Mouse (Mus musculus) hindbrain, postnatal 0 days (tissue): ENCODE measurements at regions not wholly inside any gene's neighbourhood (a gene's known extent, or its start where the extent isn't known, plus 50 kb on each side); places are given as distances from the start of the nearest gene placed in this dataset.
A peak's percentile ranks its signal among the peaks of the same experiment; 100 is the strongest.

ENCODE experiments used
- ATAC-seq: fragments of 200-750 bp; cut with Nextera tagmentation; 2 replicates; pipeline ENCODE4 v1.8.0; 2017; ENCODE audit warnings: mild to moderate bottlenecking, moderate TSS enrichment, moderate library complexity
- DNase-seq: peaks from one replicate; pipeline ENCODE4 v3.0.0-alpha.2; 2015; ENCODE audit warnings: low spot score
- H3K27ac ChIP-seq: fragments of 300-500 bp; sonication (generic); 2 replicates; pipeline ENCODE4 v1.5.1; 2014; ENCODE audit warnings: mild to moderate bottlenecking
- H3K27me3 ChIP-seq: fragments of 300-500 bp; sonication (generic); 2 replicates; pipeline ENCODE4 v1.6.1; 2014; ENCODE audit warnings: low read length, mixed read lengths; ENCODE audit not compliant: insufficient read depth
- H3K36me3 ChIP-seq: fragments of 300-500 bp; sonication (generic); 2 replicates; pipeline ENCODE4 v1.6.1; 2014; ENCODE audit warnings: low read length, mixed read lengths; ENCODE audit not compliant: insufficient read depth
- H3K4me1 ChIP-seq: fragments of 300-500 bp; sonication (generic); 2 replicates; pipeline ENCODE4 v1.6.1; 2014; ENCODE audit warnings: antibody characterized with exemption, low read length, mixed read lengths; ENCODE audit not compliant: insufficient read depth
- H3K4me2 ChIP-seq: fragments of 300-500 bp; sonication (generic); 2 replicates; pipeline ENCODE4 v1.6.1; 2014; ENCODE audit warnings: low read depth, mild to moderate bottlenecking, low read length, moderate library complexity, mixed read lengths
- H3K4me3 ChIP-seq: fragments of 300-500 bp; sonication (generic); 2 replicates; pipeline ENCODE4 v1.5.1; 2014; ENCODE audit warnings: low read length
- H3K9ac ChIP-seq: fragments of 300-500 bp; sonication (generic); replicated peaks from 2 replicates; pipeline ENCODE4 v1.6.1; 2014; ENCODE audit warnings: mild to moderate bottlenecking, low read length, moderate library complexity, mixed read lengths
- H3K9me3 ChIP-seq: fragments of 300-500 bp; sonication (generic); 2 replicates; pipeline ENCODE4 v1.6.1; 2016; ENCODE audit warnings: low read length, mixed read lengths
- CTCF ChIP-seq: IDR thresholded peaks from 2 replicates; pipeline ENCODE4 v1.5.1; 2016; ENCODE audit warnings: antibody characterized with exemption, control low read depth, low read depth
- WGBS: fragments of 180-500 bp; shearing (Covaris S2); extraction: QIAGEN DNeasy Blood & Tissue Kit; methylation state at CpG from one replicate; pipeline ENCODE4 v1.1.7; 2014; 5-methylcytosine and 5-hydroxymethylcytosine counted together

DNA sequence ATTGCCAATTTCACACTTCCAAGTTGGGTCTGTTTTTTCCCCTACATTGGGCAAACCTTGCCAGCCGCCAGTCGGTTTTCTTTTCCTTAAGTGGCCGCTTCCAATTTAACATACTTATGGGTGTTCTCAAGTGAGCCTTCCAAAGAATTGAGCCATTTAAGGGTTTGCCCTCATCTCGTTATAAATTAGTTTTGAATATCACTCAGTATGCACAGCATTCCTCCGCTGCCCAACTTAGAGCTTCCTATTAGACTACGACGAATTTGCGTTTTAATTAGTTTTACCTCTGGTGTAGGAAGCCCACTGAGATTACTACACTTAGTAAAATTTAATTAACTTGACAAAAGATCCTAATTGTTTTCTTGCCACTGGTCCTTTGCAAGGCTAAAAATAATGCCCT, 209.9 kb downstream of the Cdh11 start:
- Histone ChIP-seq H3K36me3 (no peaks in the 10 kb centered on the region), H3K9ac (no peak overlapping the region), H3K27ac (no peak overlapping the region), H3K9me3 (no peaks in the 10 kb centered on the region), H3K4me2 (no peak overlapping the region), H3K27me3 (no peaks in the 10 kb centered on the region), H3K4me3 (no peak overlapping the region), H3K4me1 (no peaks in the 10 kb centered on the region)
- ATAC-seq (peak; percentile 64), DNase-seq (peak; percentile 32)
- WGBS, result 51% methylated on average over 8 of the region's 8 CpGs
- TF ChIP-seq CTCF, result no peak

DNA sequence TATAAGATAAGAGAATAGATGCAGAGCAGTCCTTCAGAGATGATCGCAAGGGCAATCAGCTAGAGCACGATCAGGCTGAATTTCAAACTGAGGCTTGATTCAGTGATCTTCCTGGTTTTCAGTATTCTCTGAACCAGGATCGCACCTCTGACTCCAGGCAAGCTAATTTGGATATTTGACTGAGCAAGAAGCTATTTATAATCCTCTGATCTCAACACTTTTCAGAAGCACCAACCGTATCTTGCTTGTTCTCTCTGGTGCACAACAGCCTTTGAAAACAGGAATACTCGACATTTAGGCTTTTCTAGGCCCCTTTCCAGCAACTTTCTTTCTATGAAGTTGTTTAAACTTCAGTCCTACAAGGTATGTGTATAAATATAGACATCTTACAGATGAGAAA, 217.7 kb downstream of the Cdh11 start:
- Histone ChIP-seq H3K9me3 (no peaks in the 10 kb centered on the region), H3K36me3 (no peaks in the 10 kb centered on the region), H3K4me1 (no peaks in the 10 kb centered on the region), H3K27me3 (no peaks in the 10 kb centered on the region), H3K4me3 (no peak overlapping the region), H3K27ac (no peak overlapping the region), H3K9ac (no peak overlapping the region), H3K4me2 (no peak overlapping the region)
- TF ChIP-seq CTCF, result no peak
- 79% methylated on average over 5 of the region's 5 CpGs for WGBS
- DNase-seq (no peak), ATAC-seq (no peak)

- Histone ChIP-seq H3K27me3 (no peaks in the 10 kb centered on the region), H3K4me2 (no peak overlapping the region), H3K4me3 (no peak overlapping the region), H3K4me1 (no peaks in the 10 kb centered on the region), H3K27ac (no peak overlapping the region), H3K9ac (no peak overlapping the region), H3K9me3 (no peaks in the 10 kb centered on the region), H3K36me3 (no peaks in the 10 kb centered on the region)
- DNase-seq (no peak), ATAC-seq (no peak)
- no peak for TF ChIP-seq CTCF
- WGBS, result 75% methylated on average over 6 of the region's 6 CpGs
These were observed 231.2 kb downstream of the Cdh11 start for GRCm38 (mm10) chr8:102554213-102554612.

DNA sequence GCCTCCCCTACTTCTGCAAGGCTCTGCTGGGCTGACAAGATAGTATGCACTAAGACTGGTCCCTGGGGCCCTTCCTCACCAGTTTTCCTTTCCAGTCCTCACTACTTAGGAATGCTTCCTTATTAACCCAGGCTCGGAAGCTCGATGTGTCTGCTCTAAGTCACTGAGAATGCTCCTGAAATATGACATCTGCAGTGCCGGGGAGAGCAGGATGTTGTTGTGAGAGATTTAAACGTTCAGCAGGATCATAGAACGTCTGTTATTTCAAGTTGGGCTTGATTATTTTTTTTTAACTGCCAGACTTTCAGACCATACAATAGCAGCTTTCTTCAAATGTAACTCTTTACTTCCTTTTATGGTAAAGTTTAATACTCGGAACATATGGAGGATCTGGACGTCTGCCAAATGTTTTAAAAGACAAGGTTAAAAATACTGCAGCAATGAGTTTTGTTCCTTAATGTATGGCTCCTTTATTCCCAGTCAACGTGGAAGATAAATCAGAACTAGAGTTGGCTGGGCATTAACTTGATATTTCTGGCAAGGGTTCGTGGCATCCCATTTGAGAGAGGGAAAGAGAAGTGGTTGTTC, 232.0 kb downstream of the Cdh11 start:
- peak; percentile 33 for DNase-seq
- TF ChIP-seq CTCF, result no peak
- no peak overlapping the region for H3K27ac ChIP-seq

GRCm38 (mm10) chr8:102538886-102539285, 246.6 kb downstream of the Cdh11 start:
- H3K4me2 ChIP-seq, result no peak overlapping the region
- DNase-seq (peak; percentile 36), ATAC-seq (0 out of 2 replicates have a peak, but pooled peaks have one; percentile 32)
- no peak overlapping the region for H3K27ac ChIP-seq
- TF ChIP-seq CTCF, result no peak
- H3K27me3 ChIP-seq, result no peaks in the 10 kb centered on the region
- no peaks in the 10 kb centered on the region for H3K36me3 ChIP-seq
- H3K9me3 ChIP-seq, result no peaks in the 10 kb centered on the region
- WGBS, result 60% methylated on average over 3 of the region's 3 CpGs
- H3K4me1 ChIP-seq, result peaks cover 2% of the 10 kb centered on the region; the same call in 1 of the 2 replicates
- no peak overlapping the region for H3K4me3 ChIP-seq
- no peak overlapping the region for H3K9ac ChIP-seq

More for the DNA sequence above, 232.0 kb downstream of the Cdh11 start:
- Histone ChIP-seq H3K9ac (no peak overlapping the region), H3K4me1 (no peaks in the 10 kb centered on the region), H3K27me3 (no peaks in the 10 kb centered on the region), H3K36me3 (no peaks in the 10 kb centered on the region), H3K4me3 (no peak overlapping the region), H3K4me2 (0 out of 2 replicates have a peak overlapping the region, but pooled peaks have one; percentile 13), H3K9me3 (no peaks in the 10 kb centered on the region)
- no peak for ATAC-seq
- 30% methylated on average over 9 of the region's 9 CpGs for WGBS

DNA sequence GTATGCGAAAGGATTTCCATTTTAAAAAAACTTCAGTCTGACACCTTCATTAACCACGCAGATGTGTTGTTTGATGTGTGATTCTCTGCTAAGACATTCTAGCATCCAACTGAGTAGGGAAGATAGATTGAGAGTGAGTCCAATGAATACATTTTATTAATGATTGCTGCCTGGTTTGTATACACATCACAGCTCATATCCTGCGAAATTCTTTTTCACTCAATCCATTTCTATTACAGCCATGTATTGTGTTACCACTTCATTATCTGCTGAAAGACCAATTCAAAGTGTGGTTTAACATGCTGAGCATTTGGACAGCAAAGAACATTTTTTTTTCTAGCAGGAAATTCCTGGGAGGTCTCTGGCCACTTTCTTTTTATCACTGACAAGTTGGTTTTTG, 247.4 kb downstream of the Cdh11 start:
- WGBS, result 40% methylated on average over 3 of the region's 3 CpGs
- H3K4me1 ChIP-seq, result peaks cover 2% of the 10 kb centered on the region; the same call in 1 of the 2 replicates
- no peak overlapping the region for H3K9ac ChIP-seq
- no peaks in the 10 kb centered on the region for H3K9me3 ChIP-seq
- no peaks in the 10 kb centered on the region for H3K36me3 ChIP-seq
- no peak for TF ChIP-seq CTCF
- H3K27ac ChIP-seq, result no peak overlapping the region
- H3K27me3 ChIP-seq, result no peaks in the 10 kb centered on the region
- H3K4me3 ChIP-seq, result no peak overlapping the region
- H3K4me2 ChIP-seq, result no peak overlapping the region
- no peak for DNase-seq
- no peak; the same call in 1 of the 2 replicates for ATAC-seq

- no peak overlapping the region for H3K9ac ChIP-seq
- ATAC-seq (no peak), DNase-seq (no peak)
- no peak for TF ChIP-seq CTCF
- no peak overlapping the region for H3K4me3 ChIP-seq
- H3K9me3 ChIP-seq, result no peaks in the 10 kb centered on the region
- no peak overlapping the region for H3K27ac ChIP-seq
- no peak overlapping the region for H3K4me2 ChIP-seq
- no peaks in the 10 kb centered on the region for H3K27me3 ChIP-seq
- no peaks in the 10 kb centered on the region for H3K36me3 ChIP-seq
- no peaks in the 10 kb centered on the region for H3K4me1 ChIP-seq
These were observed 267.0 kb downstream of the Cdh11 start for GRCm38 (mm10) chr8:102518446-102518845.
